In genomic region chr8:70695318-70696018, GRCm38 (mm10) we compare ENCODE assay signal across 7 mouse cellular contexts. TPM values are rescaled to one million over a fixed set of nuclear protein-coding genes. Genes with fewer than 3 reads are reported as not detected.
A peak's percentile ranks its signal among the peaks of the same experiment; 100 is the strongest.
DNase-seq lines count a peak whose midpoint lies in the region; ATAC-seq and TF ChIP-seq lines count a peak whose summit lies in the region.

No protein-coding gene starts in this region.

- no peaks in the 10 kb centered on the region for H3K27me3 ChIP-seq in ES-Bruce4 (ENCODE audit: control insufficient read depth, insufficient read depth, low read length, poor library complexity, severe bottlenecking)
- no peaks in the 10 kb centered on the region for H3K27me3 ChIP-seq in forebrain, embryonic 14.5 days (replicated peaks; ENCODE audit: control insufficient read depth, insufficient read depth, low read length)
- no peaks in the 10 kb centered on the region for H3K27me3 ChIP-seq in intestine, postnatal 0 days (replicated peaks; ENCODE audit: control insufficient read depth, insufficient read depth, low read length)
- H3K27me3 ChIP-seq in stomach, embryonic 15.5 days (replicated peaks): no peaks in the 10 kb centered on the region

- 0 out of 2 replicates have a peak, but pooled peaks have one; percentile 35 for TF ChIP-seq EP300 in ES-Bruce4 (IDR thresholded peaks at IDR 0.05; ENCODE audit: insufficient read depth, low read depth, low read length)

- TF ChIP-seq CTCF in ES-Bruce4 (IDR thresholded peaks at IDR 0.05; ENCODE audit: low read depth, low read length): no peak
- TF ChIP-seq CTCF in intestine, postnatal 0 days (IDR thresholded peaks at IDR 0.05; ENCODE audit: low read depth): 0 out of 2 replicates have a peak, but pooled peaks have one; percentile 11
- no peak for TF ChIP-seq CTCF in lung, adult 2 months (IDR thresholded peaks at IDR 0.05; ENCODE audit: insufficient read depth, low read length)

- no peak for ATAC-seq in forebrain, embryonic 14.5 days
- no peak for ATAC-seq in intestine, postnatal 0 days
- no peak for ATAC-seq in stomach, embryonic 15.5 days (ENCODE audit: insufficient read depth, low FRiP score, low read depth)

- H3K4me3 ChIP-seq in ES-Bruce4 (ENCODE audit: low read depth, low read length): peak overlapping the region; percentile 9; the same call in 1 of the 2 replicates
- no peak overlapping the region for H3K4me3 ChIP-seq in forebrain, embryonic 14.5 days (ENCODE audit: low read depth, low read length)
- no peak overlapping the region for H3K4me3 ChIP-seq in intestine, postnatal 0 days (ENCODE audit: low read depth, low read length)
- H3K4me3 ChIP-seq in lung, adult 2 months (replicated peaks; ENCODE audit: extremely low read depth, low read depth, low read length): no peak overlapping the region
- no peak overlapping the region for H3K4me3 ChIP-seq in stomach, embryonic 15.5 days (replicated peaks)

- H3K9me3 ChIP-seq in ES-Bruce4 (replicated peaks; ENCODE audit: control insufficient read depth, insufficient read depth, low read length, poor library complexity, severe bottlenecking): no peaks in the 10 kb centered on the region
- H3K9me3 ChIP-seq in forebrain, embryonic 14.5 days (replicated peaks; ENCODE audit: control insufficient read depth, low read length): no peaks in the 10 kb centered on the region
- H3K9me3 ChIP-seq in intestine, postnatal 0 days (ENCODE audit: control insufficient read depth): no peaks in the 10 kb centered on the region
- no peaks in the 10 kb centered on the region for H3K9me3 ChIP-seq in stomach, embryonic 15.5 days

- peaks cover 3% of the 10 kb centered on the region for H3K4me1 ChIP-seq in ES-Bruce4 (ENCODE audit: control insufficient read depth, insufficient read depth, low read length)
- peaks cover 32% of the 10 kb centered on the region for H3K4me1 ChIP-seq in forebrain, embryonic 14.5 days (ENCODE audit: control insufficient read depth, insufficient read depth, low read length)
- peaks cover 15% of the 10 kb centered on the region; the same call in 1 of the 2 replicates for H3K4me1 ChIP-seq in intestine, postnatal 0 days (replicated peaks; ENCODE audit: control insufficient read depth, insufficient read depth, low read length)
- H3K4me1 ChIP-seq in lung, adult 2 months (ENCODE audit: control insufficient read depth, insufficient read depth, low read length): peaks cover 13% of the 10 kb centered on the region
- peaks cover 50% of the 10 kb centered on the region for H3K4me1 ChIP-seq in stomach, embryonic 15.5 days

- DNase-seq in CD4-positive, CD25-positive, alpha-beta regulatory T cell, adult 2 months (ENCODE audit: low read depth, low spot score): peak; percentile 84
- no peak for DNase-seq in forebrain, embryonic 14.5 days (ENCODE audit: low spot score)
- DNase-seq in lung, adult 2 months: peak; percentile 64
- no peak for DNase-seq in left cerebral cortex, adult 11 months (ENCODE audit: low spot score)

- 35% methylated on average over 32 of the region's 32 CpGs for WGBS in forebrain, embryonic 14.5 days
- 21% methylated on average over 30 of the region's 32 CpGs for WGBS in intestine, postnatal 0 days
- 39% methylated on average over 32 of the region's 32 CpGs for WGBS in lung, adult 2 months
- WGBS in stomach, embryonic 15.5 days: 23% methylated on average over 32 of the region's 32 CpGs

- no peaks in the 10 kb centered on the region for H3K36me3 ChIP-seq in ES-Bruce4 (ENCODE audit: control insufficient read depth, insufficient read depth, low read length, poor library complexity, severe bottlenecking)
- no peaks in the 10 kb centered on the region for H3K36me3 ChIP-seq in forebrain, embryonic 14.5 days (ENCODE audit: control insufficient read depth, insufficient read depth, low read length)
- no peaks in the 10 kb centered on the region for H3K36me3 ChIP-seq in intestine, postnatal 0 days (ENCODE audit: control insufficient read depth, insufficient read depth)
- no peaks in the 10 kb centered on the region for H3K36me3 ChIP-seq in stomach, embryonic 15.5 days

- no peak overlapping the region for H3K4me2 ChIP-seq in forebrain, embryonic 14.5 days (ENCODE audit: low read length)
- peak overlapping the region; percentile 63 for H3K4me2 ChIP-seq in intestine, postnatal 0 days (replicated peaks; ENCODE audit: low read depth)
- H3K4me2 ChIP-seq in stomach, embryonic 15.5 days: peak overlapping the region; percentile 57

- H3K9ac ChIP-seq in ES-Bruce4 (ENCODE audit: low read depth, poor library complexity, severe bottlenecking): peak overlapping the region; percentile 74
- H3K9ac ChIP-seq in forebrain, embryonic 14.5 days (ENCODE audit: low read length): no peak overlapping the region
- H3K9ac ChIP-seq in intestine, postnatal 0 days (ENCODE audit: low read depth, low read length): peak overlapping the region; percentile 34; the same call in 1 of the 2 replicates
- H3K9ac ChIP-seq in stomach, embryonic 15.5 days: no peak overlapping the region; the same call in 1 of the 2 replicates

- H3K27ac ChIP-seq in ES-Bruce4 (ENCODE audit: insufficient read depth, low read length): peak overlapping the region; percentile 51
- H3K27ac ChIP-seq in forebrain, embryonic 14.5 days (ENCODE audit: low read depth, low read length): 0 out of 2 replicates have a peak overlapping the region, but pooled peaks have one; percentile 60
- peak overlapping the region; percentile 97 for H3K27ac ChIP-seq in intestine, postnatal 0 days (ENCODE audit: low read depth, low read length)
- H3K27ac ChIP-seq in stomach, embryonic 15.5 days: peak overlapping the region; percentile 96

- TF ChIP-seq POLR2A in ES-Bruce4 (IDR thresholded peaks at IDR 0.05; ENCODE audit: insufficient read depth, low read length): no peak
- no peak for TF ChIP-seq POLR2A in lung, adult 2 months (IDR thresholded peaks at IDR 0.05; ENCODE audit: borderline replicate concordance, extremely low read depth, low read depth, low read length)

RNA-seq across cellular contexts. Expression of gene Jund, which starts 3.3 kb away (rescaled TPM):
- polyA plus RNA-seq in ES-Bruce4 (2011; ENCODE audit: insufficient read depth, insufficient read length, low read depth, missing spikeins): 56.6 and 66.4 TPM in 2 replicates
- 87.2 and 94.0 TPM in 2 replicates for polyA plus RNA-seq in forebrain, embryonic 14.5 days (2014; fragmentation: Nextera tagmentation; extraction: Ambion mirVana)
- polyA plus RNA-seq in intestine, postnatal 0 days (2015; fragmentation: Nextera tagmentation; extraction: Ambion mirVana): 114 and 121 TPM in 2 replicates
- 378 and 717 TPM in 2 replicates for polyA plus RNA-seq in lung, adult 2 months (2012; rRNA removed)
- polyA plus RNA-seq in stomach, embryonic 15.5 days (2015; fragmentation: Nextera tagmentation; extraction: Ambion mirVana): 84.4 and 84.6 TPM in 2 replicates

RNA-seq across cellular contexts. Expression of gene Iqcn, which starts 7.8 kb away (rescaled TPM):
- polyA plus RNA-seq in ES-Bruce4 (2011; ENCODE audit: insufficient read depth, insufficient read length, low read depth, missing spikeins): not detected in 2 replicates
- polyA plus RNA-seq in forebrain, embryonic 14.5 days (2014; fragmentation: Nextera tagmentation; extraction: Ambion mirVana): 0.06 and 0.10 TPM in 2 replicates
- not detected in 2 replicates for polyA plus RNA-seq in intestine, postnatal 0 days (2015; fragmentation: Nextera tagmentation; extraction: Ambion mirVana)
- polyA plus RNA-seq in lung, adult 2 months (2012; rRNA removed): 0.03 TPM in 1 of 2 replicates, not detected in the other
- 0.04 TPM in 1 of 2 replicates, not detected in the other for polyA plus RNA-seq in stomach, embryonic 15.5 days (2015; fragmentation: Nextera tagmentation; extraction: Ambion mirVana)

RNA-seq across cellular contexts. Expression of gene Lsm4, which starts 22.4 kb away (rescaled TPM):
- polyA plus RNA-seq in ES-Bruce4 (2011; ENCODE audit: insufficient read depth, insufficient read length, low read depth, missing spikeins): 211 TPM in 2 replicates
- polyA plus RNA-seq in forebrain, embryonic 14.5 days (2014; fragmentation: Nextera tagmentation; extraction: Ambion mirVana): 200 and 220 TPM in 2 replicates
- polyA plus RNA-seq in intestine, postnatal 0 days (2015; fragmentation: Nextera tagmentation; extraction: Ambion mirVana): 181 and 182 TPM in 2 replicates
- polyA plus RNA-seq in lung, adult 2 months (2012; rRNA removed): 75.2 and 76.3 TPM in 2 replicates
- polyA plus RNA-seq in stomach, embryonic 15.5 days (2015; fragmentation: Nextera tagmentation; extraction: Ambion mirVana): 271 and 297 TPM in 2 replicates

RNA-seq across cellular contexts. Expression of gene Gm3336, which starts 22.9 kb away (rescaled TPM):
- polyA plus RNA-seq in ES-Bruce4 (2011; ENCODE audit: insufficient read depth, insufficient read length, low read depth, missing spikeins): 0.99 and 2.5 TPM in 2 replicates
- not detected in 2 replicates for polyA plus RNA-seq in forebrain, embryonic 14.5 days (2014; fragmentation: Nextera tagmentation; extraction: Ambion mirVana)
- 2.8 TPM in 2 replicates for polyA plus RNA-seq in intestine, postnatal 0 days (2015; fragmentation: Nextera tagmentation; extraction: Ambion mirVana)
- polyA plus RNA-seq in lung, adult 2 months (2012; rRNA removed): 0.43 and 1.2 TPM in 2 replicates
- 1.1 and 1.9 TPM in 2 replicates for polyA plus RNA-seq in stomach, embryonic 15.5 days (2015; fragmentation: Nextera tagmentation; extraction: Ambion mirVana)

RNA-seq across cellular contexts. Expression of gene Pde4c, which starts 28.1 kb away (rescaled TPM):
- 1.9 and 2.3 TPM in 2 replicates for polyA plus RNA-seq in ES-Bruce4 (2011; ENCODE audit: insufficient read depth, insufficient read length, low read depth, missing spikeins)
- polyA plus RNA-seq in forebrain, embryonic 14.5 days (2014; fragmentation: Nextera tagmentation; extraction: Ambion mirVana): not detected in 2 replicates
- polyA plus RNA-seq in intestine, postnatal 0 days (2015; fragmentation: Nextera tagmentation; extraction: Ambion mirVana): 0.21 and 0.31 TPM in 2 replicates
- polyA plus RNA-seq in lung, adult 2 months (2012; rRNA removed): 4.1 and 5.5 TPM in 2 replicates
- polyA plus RNA-seq in stomach, embryonic 15.5 days (2015; fragmentation: Nextera tagmentation; extraction: Ambion mirVana): 0.45 and 0.50 TPM in 2 replicates

Comparison
In these comparisons a context has a peak if more than half of its experiments do, and no peak if none do; other contexts are left out.
1. DNase-seq: peak in CD4-positive, CD25-positive, alpha-beta regulatory T cell, adult 2 months (single experiment) and lung, adult 2 months (single experiment); none in forebrain, embryonic 14.5 days (single experiment) and left cerebral cortex, adult 11 months (single experiment).
2. H3K9ac ChIP-seq: peak in ES-Bruce4 (single experiment) and intestine, postnatal 0 days (single experiment); none in forebrain, embryonic 14.5 days (single experiment) and stomach, embryonic 15.5 days (single experiment).
3. Peak in every context shown above with its lines, with median percentiles within 50 percentile points of each other: H3K27ac ChIP-seq.